ENCODE assay signal across 10 mouse cellular contexts in genomic region chr10:9495143-9495651, GRCm38 (mm10).
DNase-seq lines count a peak whose midpoint lies in the region; ATAC-seq and TF ChIP-seq lines count a peak whose summit lies in the region.
"Had no signal": no experiment of that assay in that cellular context is flagged by ENCODE, and none has a peak within 500 bp of the region (broad histone marks: within the 10 kb centered on the region; RNA-seq: fewer than 3 reads in every experiment).

No protein-coding gene starts in this region.

- H3K4me2 ChIP-seq in liver, postnatal 0 days (ENCODE audit: low read depth, low read length): no peak overlapping the region
- no peak overlapping the region for H3K4me2 ChIP-seq in liver, embryonic 12.5 days
- no peak overlapping the region for H3K4me2 ChIP-seq in forebrain, embryonic 11.5 days (ENCODE audit: low read depth, low read length, severe bottlenecking)
- H3K4me2 ChIP-seq in midbrain, embryonic 14.5 days (ENCODE audit: low read length): no peak overlapping the region
- H3K4me2 ChIP-seq: liver, embryonic 13.5 days; neural tube, embryonic 12.5 days had no signal

- H3K4me3 ChIP-seq in liver, postnatal 0 days (ENCODE audit: low read depth, low read length): no peak overlapping the region
- no peak overlapping the region for H3K4me3 ChIP-seq in liver, embryonic 12.5 days
- H3K4me3 ChIP-seq in forebrain, embryonic 11.5 days (ENCODE audit: low read depth, low read length): no peak overlapping the region
- H3K4me3 ChIP-seq in midbrain, embryonic 14.5 days (replicated peaks; ENCODE audit: low read depth, low read length): no peak overlapping the region
- no peak overlapping the region for H3K4me3 ChIP-seq in thymus, adult 2 months (ENCODE audit: control insufficient read depth, insufficient read depth, low read length)
- H3K4me3 ChIP-seq: layer of hippocampus, adult 2 months; liver, embryonic 13.5 days; neural tube, embryonic 12.5 days had no signal

- no peaks in the 10 kb centered on the region for H3K4me1 ChIP-seq in liver, postnatal 0 days (ENCODE audit: insufficient read depth)
- no peaks in the 10 kb centered on the region for H3K4me1 ChIP-seq in liver, embryonic 12.5 days
- peaks cover 2% of the 10 kb centered on the region; the same call in 1 of the 2 replicates for H3K4me1 ChIP-seq in forebrain, embryonic 11.5 days (replicated peaks; ENCODE audit: control insufficient read depth, insufficient read depth, low read length)
- H3K4me1 ChIP-seq in midbrain, embryonic 14.5 days (ENCODE audit: control insufficient read depth, insufficient read depth, low read length): peaks cover 32% of the 10 kb centered on the region
- no peaks in the 10 kb centered on the region for H3K4me1 ChIP-seq in thymus, adult 2 months (replicated peaks; ENCODE audit: control insufficient read depth, insufficient read depth, low read length)
- H3K4me1 ChIP-seq: liver, embryonic 13.5 days; neural tube, embryonic 12.5 days had no signal

- H3K36me3 ChIP-seq in liver, postnatal 0 days (replicated peaks; ENCODE audit: insufficient read depth, low read length): no peaks in the 10 kb centered on the region
- H3K36me3 ChIP-seq in liver, embryonic 12.5 days: no peaks in the 10 kb centered on the region
- no peaks in the 10 kb centered on the region for H3K36me3 ChIP-seq in forebrain, embryonic 11.5 days (ENCODE audit: control insufficient read depth, insufficient read depth, low read length)
- H3K36me3 ChIP-seq in midbrain, embryonic 14.5 days (ENCODE audit: control insufficient read depth, insufficient read depth, low read length): no peaks in the 10 kb centered on the region
- no peaks in the 10 kb centered on the region for H3K36me3 ChIP-seq in thymus, adult 2 months (ENCODE audit: control insufficient read depth, insufficient read depth, low read length)
- H3K36me3 ChIP-seq: liver, embryonic 13.5 days; neural tube, embryonic 12.5 days had no signal

- no peak for TF ChIP-seq POLR2A in thymus, adult 2 months (IDR thresholded peaks at IDR 0.05; ENCODE audit: control insufficient read depth, extremely low read depth, insufficient read depth, low read length, poor library complexity)

- ATAC-seq in liver, postnatal 0 days: no peak
- ATAC-seq in liver, embryonic 12.5 days: no peak
- ATAC-seq in forebrain, embryonic 11.5 days (replicated peaks; ENCODE audit: low FRiP score): peak; percentile 76
- ATAC-seq in midbrain, embryonic 14.5 days (ENCODE audit: low FRiP score, low TSS enrichment): no peak

- TF ChIP-seq EP300 in liver, postnatal 0 days (IDR thresholded peaks at IDR 0.05; ENCODE audit: low read depth): 0 out of 2 replicates have a peak, but pooled peaks have one; percentile 9

- H3K9me3 ChIP-seq in liver, postnatal 0 days (ENCODE audit: low read length): no peaks in the 10 kb centered on the region
- H3K9me3 ChIP-seq in liver, embryonic 12.5 days (replicated peaks): no peaks in the 10 kb centered on the region
- H3K9me3 ChIP-seq in forebrain, embryonic 11.5 days (ENCODE audit: control insufficient read depth, low read length): no peaks in the 10 kb centered on the region
- no peaks in the 10 kb centered on the region for H3K9me3 ChIP-seq in midbrain, embryonic 14.5 days (ENCODE audit: control insufficient read depth, low read length)
- H3K9me3 ChIP-seq: liver, embryonic 13.5 days; neural tube, embryonic 12.5 days had no signal

- TF ChIP-seq CTCF in liver, postnatal 0 days (IDR thresholded peaks at IDR 0.05; ENCODE audit: low read depth): no peak
- no peak for TF ChIP-seq CTCF in thymus, adult 2 months (IDR thresholded peaks at IDR 0.05; ENCODE audit: borderline replicate concordance, control insufficient read depth, extremely low read depth, insufficient read depth, low read length, poor library complexity)

- no peak overlapping the region for H3K27ac ChIP-seq in liver, postnatal 0 days (ENCODE audit: low read depth)
- H3K27ac ChIP-seq in liver, embryonic 12.5 days: no peak overlapping the region
- no peak overlapping the region for H3K27ac ChIP-seq in forebrain, embryonic 11.5 days (ENCODE audit: low read depth, low read length)
- peak overlapping the region; percentile 38; the same call in 1 of the 2 replicates for H3K27ac ChIP-seq in midbrain, embryonic 14.5 days (replicated peaks; ENCODE audit: low read depth, low read length)
- H3K27ac ChIP-seq in thymus, adult 2 months (ENCODE audit: control insufficient read depth, insufficient read depth, low read length): no peak overlapping the region
- H3K27ac ChIP-seq: layer of hippocampus, adult 2 months; liver, embryonic 13.5 days; neural tube, embryonic 12.5 days had no signal

- no peak overlapping the region for H3K9ac ChIP-seq in liver, postnatal 0 days (replicated peaks)
- no peak overlapping the region for H3K9ac ChIP-seq in liver, embryonic 12.5 days
- H3K9ac ChIP-seq in forebrain, embryonic 11.5 days (ENCODE audit: low read length): no peak overlapping the region
- no peak overlapping the region for H3K9ac ChIP-seq in midbrain, embryonic 14.5 days (replicated peaks; ENCODE audit: low read length)
- H3K9ac ChIP-seq: liver, embryonic 13.5 days; neural tube, embryonic 12.5 days had no signal

- intact Hi-C loops in heart, postnatal 25 days (cut with DNase I): loop anchor here (10.0 kb wide), 1 partner anchor 180 kb away; the partner anchor contains the start of gene Samd5

- WGBS in liver, postnatal 0 days (ENCODE audit: insufficient replicate concordance): 24% methylated on average over 6 of the region's 6 CpGs
- 14% methylated on average over 6 of the region's 6 CpGs for WGBS in liver, embryonic 12.5 days (ENCODE audit: insufficient replicate concordance)
- WGBS in forebrain, embryonic 11.5 days: 9% methylated on average over 6 of the region's 6 CpGs
- 10% methylated on average over 6 of the region's 6 CpGs for WGBS in midbrain, embryonic 14.5 days
- WGBS in thymus, adult 2 months: 48% methylated on average over 6 of the region's 6 CpGs

- DNase-seq in liver, postnatal 0 days: no peak
- no peak for DNase-seq in forebrain, embryonic 11.5 days (ENCODE audit: low spot score)
- DNase-seq in heart, postnatal 25 days (ENCODE audit: low spot score): peak; percentile 27
- peak; percentile 35 for DNase-seq in midbrain, embryonic 14.5 days
- no peak for DNase-seq in thymus, adult 2 months
- DNase-seq in cerebellum, postnatal 36 days: no peak
- DNase-seq: liver, embryonic 13.5 days had no signal

- H3K27me3 ChIP-seq in liver, postnatal 0 days (ENCODE audit: insufficient read depth, low read length): no peaks in the 10 kb centered on the region
- H3K27me3 ChIP-seq in liver, embryonic 12.5 days (replicated peaks): no peaks in the 10 kb centered on the region
- no peaks in the 10 kb centered on the region for H3K27me3 ChIP-seq in forebrain, embryonic 11.5 days (ENCODE audit: control insufficient read depth, insufficient read depth, low read length)
- no peaks in the 10 kb centered on the region for H3K27me3 ChIP-seq in midbrain, embryonic 14.5 days (ENCODE audit: control insufficient read depth, insufficient read depth, low read length)
- H3K27me3 ChIP-seq in thymus, adult 2 months (ENCODE audit: control insufficient read depth, insufficient read depth, low read length): no peaks in the 10 kb centered on the region
- H3K27me3 ChIP-seq: liver, embryonic 13.5 days; neural tube, embryonic 12.5 days had no signal

Comparison
In these comparisons a context has a peak if more than half of its experiments do, and no peak if none do; other contexts are left out.
1. DNase-seq: peak in heart, postnatal 25 days (single experiment) and midbrain, embryonic 14.5 days (single experiment); none in liver, postnatal 0 days (single experiment), forebrain, embryonic 11.5 days (single experiment), thymus, adult 2 months (single experiment) and cerebellum, postnatal 36 days (0 of 2).